Mouse (Mus musculus) frontal cortex, adult 2 months (tissue): ENCODE data around the gene Gm26558. TPM values are rescaled to one million over a fixed set of nuclear protein-coding genes. Genes with fewer than 3 reads are reported as not detected.

Source experiments
- DNase-seq, 2 experiments: peaks; one replicate each; pipeline ENCODE4 v3.0.0; 2022; ENCODE audit warnings: low spot score in 1 of 2; ENCODE audit errors: extremely low spot score in 1 of 2
- polyA plus RNA-seq: library from polyadenylated mRNA; depleted of rRNA; stranded (reverse); fragments of >200 nt; gene quantifications from 2 replicates; pipeline ENCODE4 v1.2.3, GENCODE M21; 2012; rRNA removed

Gm26558 gene
- 0.25 and 0.78 TPM in 2 replicates for polyA plus RNA-seq

DNA sequence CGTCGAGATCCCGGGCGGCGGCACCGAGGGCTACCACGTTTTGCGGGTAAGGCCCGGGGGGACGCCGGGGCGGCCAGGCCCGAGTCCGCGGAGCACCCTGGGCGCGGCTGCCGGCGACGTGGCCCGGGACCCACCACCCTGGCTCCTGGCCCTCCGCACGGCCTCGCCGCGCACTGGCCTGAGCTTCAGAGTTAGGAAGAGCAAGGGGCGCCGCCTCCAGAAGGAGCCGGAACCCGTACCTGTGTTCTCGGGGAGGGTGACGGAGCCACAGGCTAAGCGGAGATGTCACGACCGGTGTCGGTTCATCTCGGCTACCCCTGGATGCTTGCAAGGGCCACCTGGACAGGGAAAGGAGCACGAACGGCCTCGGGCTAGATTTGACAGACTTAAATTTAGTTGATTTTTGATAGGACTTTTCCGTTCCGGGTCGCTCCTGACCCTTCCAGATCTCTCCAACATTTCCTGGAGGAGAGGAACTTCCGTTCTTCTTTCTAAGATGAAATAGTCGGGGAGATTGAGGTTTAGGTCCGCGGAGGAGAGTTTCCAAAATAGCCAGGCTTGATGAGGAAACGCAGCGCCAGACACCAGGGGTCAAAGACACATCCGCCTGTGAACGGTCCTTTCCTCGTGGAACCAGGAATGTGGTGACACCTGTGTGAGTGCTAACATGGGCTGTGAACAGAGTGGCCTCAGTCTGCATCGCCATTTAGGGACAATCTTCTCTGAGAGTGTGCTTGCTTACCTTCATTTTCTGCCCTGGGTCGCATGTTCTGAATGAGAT lies at the start of gene Gm26558:
Gene Gm26558, minus strand, starts transcription at position 394 of the 781 bp plus-strand sequence.
- peak; percentile 24 to 27 for DNase-seq

DNA sequence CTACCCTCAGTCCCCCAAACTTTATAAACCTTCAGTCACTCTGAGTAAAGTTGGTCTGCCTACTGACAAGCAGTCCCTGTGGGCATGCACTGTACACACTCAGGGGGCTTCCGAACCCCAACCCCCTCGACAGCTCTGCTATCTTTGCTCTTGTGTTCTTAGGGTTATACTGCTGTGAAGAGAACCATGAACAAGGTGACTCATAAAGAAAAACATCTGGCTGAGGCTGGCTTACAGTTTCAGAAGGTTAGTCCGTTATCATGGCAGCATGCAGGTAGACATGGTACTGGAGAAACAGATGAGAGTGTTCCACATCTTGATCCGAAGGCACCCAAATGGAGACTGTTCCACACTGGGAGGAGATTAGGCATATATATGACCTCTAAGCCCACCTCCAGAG lies 49.0 kb upstream of the Gm26558 start:
- DNase-seq, result no peak

DNA sequence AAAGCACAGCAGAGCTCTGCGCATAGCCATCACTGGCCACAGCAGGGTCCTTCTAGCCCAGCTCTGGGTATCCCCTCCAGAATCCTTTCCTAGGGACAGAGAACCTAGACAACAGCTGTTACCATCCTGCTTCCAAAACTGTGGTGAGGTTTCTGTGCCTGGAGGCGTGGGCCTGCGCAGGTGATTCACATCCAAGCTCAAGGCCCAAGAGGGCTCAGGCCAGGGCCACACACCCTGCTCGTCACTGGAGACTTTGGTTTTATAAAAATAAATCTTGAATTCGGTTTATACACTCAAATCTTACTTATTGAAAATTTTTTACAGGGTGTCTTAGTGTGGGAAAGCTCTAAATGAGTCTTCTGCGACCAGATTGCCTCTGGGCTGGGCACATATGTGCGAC lies 48.3 kb upstream of the Gm26558 start:
- no peak for DNase-seq

DNA sequence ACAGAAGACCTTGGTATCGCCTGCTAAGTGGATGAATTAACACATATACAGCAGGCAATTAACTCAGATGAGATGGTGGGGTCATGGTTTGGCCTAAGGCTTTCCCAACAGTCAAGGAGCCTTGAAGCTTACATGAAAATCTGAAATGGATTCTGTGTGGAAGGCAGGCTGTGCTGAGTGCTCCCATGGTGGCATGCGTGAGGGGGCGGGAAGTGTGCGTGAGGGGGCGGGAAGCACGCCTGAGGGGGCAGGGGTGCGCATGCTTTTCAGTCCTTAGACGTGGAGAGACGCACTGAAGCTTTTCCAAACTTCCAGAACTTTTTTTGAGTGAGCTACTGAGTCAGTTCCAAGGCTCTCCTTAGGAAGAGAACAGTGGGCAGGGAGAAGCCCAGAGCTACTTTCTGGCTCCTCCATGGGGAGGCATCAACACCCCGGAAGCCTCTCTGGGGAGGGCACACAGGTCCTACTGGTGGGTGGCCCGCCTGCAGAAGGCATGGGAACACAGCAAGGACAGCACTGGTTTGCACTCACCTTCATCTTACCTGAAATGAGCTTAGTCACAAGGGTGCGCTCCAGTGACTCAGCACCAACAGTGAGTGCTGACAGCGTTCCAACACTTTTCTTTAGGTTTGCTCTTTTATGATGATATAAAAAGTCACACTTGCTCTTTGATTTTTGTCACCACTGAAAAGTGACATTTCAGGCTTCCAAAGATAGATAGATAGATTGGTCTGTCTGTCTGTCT lies 47.2 kb upstream of the Gm26558 start:
- DNase-seq, result peak in 1 of 2 experiments; percentile 60

DNA sequence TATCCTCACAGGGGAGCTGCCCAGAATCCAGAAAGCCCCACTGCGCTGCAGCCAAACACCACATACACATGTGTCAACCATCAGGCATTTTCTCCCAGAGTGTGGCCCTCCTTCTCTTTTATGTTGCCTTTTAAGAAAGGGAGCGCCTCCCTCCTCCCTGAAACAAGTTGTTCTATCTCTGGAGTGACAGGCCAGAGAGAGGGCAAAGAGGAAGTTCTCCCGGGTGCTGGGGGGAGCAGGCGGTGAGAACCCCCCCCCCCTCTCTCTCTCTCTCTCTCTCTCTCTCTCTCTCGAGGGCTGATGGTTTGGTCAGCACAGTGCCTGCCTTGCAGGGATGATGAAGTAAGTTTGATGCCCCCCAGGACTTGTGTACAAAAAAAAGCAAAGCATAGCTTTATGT lies 40.5 kb upstream of the Gm26558 start:
- no peak for DNase-seq

DNA sequence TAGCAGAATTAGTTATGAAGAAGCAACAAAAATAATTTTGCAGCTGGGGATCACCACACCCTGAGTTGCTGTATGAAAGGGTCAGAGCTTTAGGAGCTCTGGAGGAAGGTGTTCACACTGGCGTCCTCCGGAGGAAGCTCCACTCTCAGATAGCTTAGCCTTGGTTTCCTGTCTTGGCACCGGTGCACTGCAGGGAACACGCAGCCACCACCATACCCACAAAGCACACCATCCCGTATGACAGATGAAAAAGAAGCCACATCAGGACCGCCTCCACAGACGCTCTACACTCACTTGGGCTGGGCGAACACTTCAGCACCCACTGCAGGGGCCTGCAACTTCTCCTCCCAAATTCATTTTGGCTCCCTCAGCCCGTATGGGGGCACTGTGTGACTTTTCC lies 39.7 kb upstream of the Gm26558 start:
- no peak for DNase-seq

DNA sequence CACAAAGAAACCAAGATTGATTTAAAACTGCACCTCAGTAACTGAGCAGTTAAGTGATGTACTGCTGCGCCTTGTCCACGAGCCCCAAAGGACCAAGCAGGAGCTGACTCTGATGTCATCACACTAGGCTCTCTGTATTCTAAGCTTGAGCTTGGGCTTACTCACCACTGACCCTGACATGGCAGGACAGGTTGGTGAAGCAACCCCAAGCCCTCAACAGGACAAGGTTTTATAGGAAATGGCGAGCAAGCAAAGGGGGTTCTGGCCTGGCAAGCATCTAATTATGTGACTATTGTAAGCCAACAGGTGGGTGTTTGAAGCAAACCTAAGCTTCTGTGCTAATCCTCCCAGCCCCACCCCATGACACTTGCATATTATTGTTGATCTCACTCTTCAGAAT lies 38.9 kb upstream of the Gm26558 start:
- no peak for DNase-seq

DNA sequence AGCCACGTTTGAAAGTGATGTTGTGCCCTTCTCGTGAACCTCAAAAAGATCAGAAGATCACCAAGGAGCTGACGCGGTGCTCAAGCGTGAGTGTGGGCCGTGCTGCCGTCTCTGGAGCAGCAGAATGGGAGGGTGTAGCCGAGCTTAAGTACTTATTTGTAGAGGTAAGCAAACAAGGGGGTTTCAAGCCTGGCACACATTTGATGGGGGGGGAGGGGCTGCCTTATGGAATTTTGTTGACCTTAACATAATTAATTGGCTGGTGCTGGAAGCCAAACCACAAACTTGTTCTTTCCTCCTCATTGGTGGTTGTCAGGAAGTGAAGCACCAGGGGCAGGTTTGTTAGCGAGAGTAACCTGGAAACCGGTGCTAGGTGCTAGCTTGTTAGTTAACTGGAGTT lies 33.8 kb upstream of the Gm26558 start:
- no peak for DNase-seq

DNA sequence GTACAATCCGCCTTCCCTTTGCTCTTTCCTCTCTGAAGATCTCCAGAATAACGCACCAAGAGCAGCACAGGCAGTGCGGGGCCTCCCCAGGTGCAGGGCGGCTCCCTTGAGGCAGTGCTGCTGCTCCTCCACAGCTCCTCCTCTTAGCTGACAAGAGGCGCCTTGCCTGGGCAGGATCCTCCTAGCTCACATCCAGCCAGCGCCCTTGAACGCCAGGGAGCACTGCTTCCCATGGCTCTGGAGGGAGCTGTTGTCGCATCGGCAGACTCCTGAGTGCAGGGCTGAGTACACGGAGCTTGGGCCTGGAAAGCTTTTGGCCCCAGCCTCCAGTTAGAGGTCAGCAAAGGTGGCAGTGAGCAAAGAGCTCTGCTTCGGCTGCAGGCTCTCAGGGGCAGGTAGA lies 28.3 kb upstream of the Gm26558 start:
- peak in 1 of 2 experiments; percentile 36 for DNase-seq

DNA sequence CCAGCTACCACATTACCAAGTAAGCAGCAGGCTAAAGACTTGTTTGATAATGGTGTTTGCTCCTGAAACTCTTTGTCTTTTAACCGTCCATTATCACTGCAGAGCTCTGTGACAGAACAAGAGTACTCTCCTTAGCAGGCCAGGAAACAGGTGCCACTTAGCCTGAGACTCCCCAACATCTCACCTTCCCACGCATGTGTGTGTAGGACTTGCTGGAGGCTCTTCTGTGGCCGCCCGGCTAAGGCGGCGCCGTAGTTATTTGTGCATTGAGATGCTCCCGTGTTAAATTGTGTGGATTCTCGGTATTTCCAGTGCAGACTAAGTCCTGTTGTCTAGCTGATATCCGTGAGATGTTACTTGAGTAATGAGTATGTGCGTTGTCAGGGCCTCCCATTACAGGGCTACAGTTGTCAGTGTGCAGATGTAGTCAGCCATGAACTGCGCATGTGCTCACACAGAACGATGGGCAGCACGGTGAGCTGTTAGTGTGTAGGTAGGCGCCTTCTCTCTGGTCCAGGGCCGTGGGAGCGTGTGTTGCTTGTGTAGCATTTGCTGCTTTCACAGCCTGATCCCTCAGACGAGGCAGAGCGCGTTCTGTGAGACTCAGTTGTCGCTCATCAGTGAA lies 26.7 kb upstream of the Gm26558 start:
- peak in 1 of 2 experiments; percentile 53 for DNase-seq

DNA sequence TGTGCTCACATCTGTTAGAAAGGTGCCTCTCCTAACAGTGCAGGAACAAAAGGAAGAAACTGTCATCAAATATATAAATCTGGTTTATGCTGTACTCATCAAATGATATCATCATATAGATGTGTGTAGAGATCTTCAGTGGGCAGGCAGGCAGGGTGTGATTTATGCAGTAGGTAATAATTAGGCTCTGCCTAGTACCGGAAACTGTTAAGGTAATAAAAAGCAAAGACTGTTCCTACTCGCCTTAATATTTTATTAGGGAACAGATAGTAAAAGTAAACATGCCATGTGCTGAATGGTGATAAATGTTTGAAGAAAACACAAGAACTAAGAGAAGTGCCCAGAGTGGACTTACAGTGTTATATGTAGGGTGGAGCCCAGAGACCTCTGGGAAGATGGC lies 20.4 kb upstream of the Gm26558 start:
- DNase-seq, result no peak

DNA sequence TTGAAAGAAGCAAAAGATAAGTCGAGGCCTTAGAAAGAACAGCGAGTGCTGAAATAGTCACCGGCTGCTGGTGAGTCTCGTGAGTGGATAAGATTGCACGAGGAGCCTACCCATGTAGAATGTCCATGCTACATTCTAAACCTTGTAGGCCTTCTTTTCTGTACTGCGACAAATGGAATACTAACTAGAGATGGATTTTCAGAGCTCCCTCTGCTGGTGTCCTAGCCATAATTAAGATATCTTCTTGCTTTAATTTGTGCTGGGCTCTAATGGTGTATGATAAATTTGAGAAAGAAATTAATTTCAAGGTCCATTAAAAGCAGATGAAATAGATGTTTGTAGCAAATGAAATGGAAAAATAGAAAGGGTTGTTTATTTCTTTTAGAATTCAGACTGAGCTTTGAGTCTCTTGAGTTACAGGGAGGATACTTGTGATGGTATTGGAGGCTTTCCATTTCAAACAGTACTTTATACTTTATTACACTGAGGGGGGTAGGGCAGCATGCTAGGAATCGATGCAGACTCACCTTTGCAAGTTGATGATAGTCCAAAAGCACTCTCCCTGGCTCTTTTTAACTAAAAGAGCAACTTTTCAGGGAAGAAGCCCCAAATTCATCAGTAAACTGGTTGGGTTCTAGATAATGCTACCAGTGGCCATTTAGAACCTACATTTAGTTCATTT lies 11.7 kb upstream of the Gm26558 start:
- peak in 1 of 2 experiments; percentile 55 for DNase-seq

DNA sequence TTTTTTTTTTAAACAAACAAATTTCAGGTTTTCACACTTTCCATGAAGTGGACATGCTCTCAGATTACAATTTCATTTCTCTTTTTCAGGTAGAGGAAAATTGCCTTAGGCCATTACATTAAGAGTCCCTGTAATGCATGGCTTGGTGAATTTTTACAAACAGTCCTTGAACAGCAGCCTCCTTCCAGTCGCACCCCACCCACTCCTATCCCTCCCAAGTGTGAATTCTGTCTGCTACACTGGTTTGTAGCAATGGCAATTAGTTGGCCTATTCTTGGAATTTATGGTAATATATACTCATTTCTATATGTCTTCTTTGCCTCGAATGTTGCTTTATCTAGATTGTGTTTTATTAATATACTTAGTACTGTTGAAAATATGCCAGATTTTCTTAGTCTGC lies 10.6 kb upstream of the Gm26558 start:
- peak in 1 of 2 experiments; percentile 42 for DNase-seq

DNA sequence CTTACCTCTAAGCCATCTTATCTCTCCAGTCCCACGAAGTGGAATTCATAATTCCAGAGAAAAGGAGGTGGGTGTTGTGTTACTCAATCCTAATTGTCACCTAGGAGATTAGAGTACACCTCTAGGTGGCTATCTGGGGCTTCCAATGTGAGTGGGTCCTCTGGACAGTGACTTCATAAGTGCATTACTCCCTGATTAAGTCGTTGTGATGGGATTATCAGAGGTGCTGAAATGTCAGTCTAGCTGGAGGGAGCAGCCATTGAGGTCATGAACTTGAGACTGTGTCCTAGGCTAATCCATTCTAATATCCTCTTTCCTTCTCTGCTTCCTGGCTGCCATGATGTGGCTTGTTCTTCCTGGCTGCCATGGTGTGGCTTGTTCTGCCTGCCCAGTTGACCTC lies 8.0 kb upstream of the Gm26558 start:
- no peak for DNase-seq

DNA sequence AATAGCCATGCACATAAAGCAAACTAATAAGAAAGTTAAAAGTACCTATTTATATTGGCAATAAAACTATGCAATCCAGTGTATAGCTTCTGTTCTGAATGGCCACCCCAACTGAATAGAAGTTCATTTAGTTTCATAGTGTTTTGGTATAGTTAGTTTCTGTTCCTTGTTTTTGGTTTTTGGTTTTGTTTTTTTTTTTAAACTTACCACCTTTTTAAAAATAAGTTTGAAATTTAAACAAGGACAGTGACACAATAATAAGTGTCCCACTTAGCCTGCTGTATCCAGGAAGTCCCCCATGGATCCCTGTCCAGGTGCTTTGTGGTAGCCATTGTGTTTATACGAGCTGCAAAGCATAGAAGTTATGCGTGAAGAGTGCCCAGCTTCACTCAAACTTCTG lies 7.3 kb upstream of the Gm26558 start:
- no peak for DNase-seq

DNA sequence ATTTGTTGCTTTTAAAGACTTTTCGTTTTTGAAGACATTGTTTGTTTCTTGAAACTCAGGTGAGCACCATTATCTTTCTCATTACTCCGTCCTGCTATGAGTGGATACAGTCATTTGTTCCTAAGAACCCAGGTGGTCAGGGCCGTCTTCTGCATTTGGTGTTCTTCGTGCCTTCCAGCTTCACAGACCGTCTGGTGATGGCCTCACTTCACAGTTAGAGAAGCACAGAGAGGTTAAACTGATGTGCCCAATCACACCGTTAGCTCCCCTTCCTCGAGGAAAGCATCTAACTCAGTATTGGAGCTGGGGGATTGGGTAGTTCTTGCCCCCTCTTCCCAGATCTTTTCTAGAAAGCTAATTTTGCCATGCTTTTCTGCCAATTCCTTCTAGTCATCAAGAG lies 5.1 kb upstream of the Gm26558 start:
- no peak for DNase-seq

DNA sequence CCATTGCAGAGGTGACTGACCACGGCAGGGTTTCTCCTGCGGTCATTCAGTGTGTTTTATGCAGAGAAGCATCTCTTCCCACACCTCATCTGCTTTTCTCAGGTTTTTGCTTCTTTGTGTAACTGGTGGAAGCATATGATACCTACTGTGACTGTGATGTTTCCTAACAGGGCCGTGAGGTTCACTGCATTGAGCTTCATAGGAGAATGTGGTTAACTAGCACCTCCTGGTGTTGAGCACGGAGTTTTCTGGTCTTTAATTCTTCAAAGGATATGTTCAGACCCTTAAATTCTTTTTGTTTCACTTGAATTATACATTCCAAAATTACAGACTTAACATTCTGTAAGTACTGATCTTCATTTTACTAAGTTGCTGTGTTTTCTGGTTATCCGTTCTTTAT lies 1.9 kb upstream of the Gm26558 start:
- DNase-seq, result no peak

DNA sequence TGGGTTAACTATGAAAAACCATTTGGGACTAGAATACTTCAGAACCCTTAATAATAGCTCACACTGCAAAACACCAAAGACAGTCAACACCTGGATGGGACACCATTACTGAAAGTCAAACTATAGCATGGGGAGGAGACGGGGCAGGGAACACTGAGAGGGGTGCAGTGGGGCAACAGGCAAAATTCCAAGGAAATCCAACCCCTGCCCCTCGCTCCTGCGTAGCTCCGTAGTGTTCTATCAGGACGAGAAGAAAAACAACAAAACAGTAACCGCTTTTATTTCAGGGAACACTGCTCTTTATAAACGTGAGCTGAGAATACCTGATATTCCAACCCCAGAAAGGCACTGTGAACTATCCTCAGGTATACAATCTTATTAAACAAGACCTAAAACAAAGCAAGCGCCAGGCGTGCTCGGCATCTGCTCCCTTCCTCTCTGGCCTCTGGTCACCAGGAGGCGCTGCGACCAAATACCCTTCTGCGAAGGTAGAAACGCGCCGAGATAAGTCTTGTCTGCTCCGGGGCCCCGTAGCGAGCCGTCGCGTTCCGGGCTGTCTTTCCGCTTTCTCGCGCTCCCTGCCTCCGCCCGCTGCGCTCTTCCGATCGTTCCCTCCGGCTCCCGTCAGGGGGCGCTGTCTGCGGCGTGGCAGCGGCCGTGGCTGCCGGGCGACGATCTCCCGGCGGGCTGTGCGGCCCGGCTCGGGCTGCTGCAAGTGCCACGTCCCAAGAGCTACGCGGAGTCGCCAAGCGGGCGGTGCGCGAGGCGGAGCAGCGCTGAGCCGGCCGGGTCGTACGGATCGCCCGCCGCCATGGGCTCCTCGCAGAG lies 807 bp downstream of the Gm26558 start, which contains the start of gene Gorasp2:
Gene Gorasp2, plus strand, starts transcription at position 690 of the 828 bp plus-strand sequence.
- DNase-seq, result peak; percentile 91 to 99

DNA sequence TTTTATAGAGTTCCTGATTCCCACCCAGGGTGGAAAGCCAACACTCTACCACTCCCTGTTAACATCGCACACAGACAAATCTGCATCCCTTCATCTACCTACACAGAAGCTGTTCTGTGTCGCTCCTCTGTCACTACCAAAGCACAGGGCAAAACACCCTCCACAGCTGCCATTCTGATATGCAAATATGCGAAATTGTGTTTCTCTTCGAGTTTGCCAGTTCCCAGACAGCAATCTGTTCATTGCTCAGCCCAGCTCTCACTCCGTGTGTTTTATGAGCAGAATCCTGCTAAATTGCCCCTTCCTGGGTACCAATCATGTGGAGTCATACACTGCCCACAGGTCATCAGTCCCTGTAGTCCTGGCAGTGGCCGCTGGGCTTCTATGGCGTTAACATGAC lies 4.8 kb downstream of the Gm26558 start:
- no peak for DNase-seq

DNA sequence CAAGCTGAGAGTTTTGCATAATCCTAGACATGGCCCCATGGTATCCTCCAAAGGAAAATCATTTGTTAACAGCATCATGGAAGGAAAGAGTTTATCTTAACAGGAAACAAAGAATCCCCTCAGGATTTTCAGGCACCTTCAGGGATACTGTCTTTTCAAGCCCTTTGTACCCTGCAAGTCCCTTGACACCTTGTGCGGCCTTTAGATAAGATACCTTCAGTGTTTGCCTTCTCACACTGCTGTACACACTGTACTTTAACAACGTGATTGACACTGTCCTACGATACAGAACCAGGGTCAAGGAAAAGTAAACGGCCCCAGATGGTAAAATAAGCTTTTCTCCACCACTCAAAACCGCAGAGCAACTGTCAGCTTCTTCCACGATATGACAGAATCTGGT lies 10.1 kb downstream of the Gm26558 start:
- DNase-seq, result no peak
